Mouse (Mus musculus): Measurements from ENCODE around the gene Acad11. TPM values are rescaled to one million over a fixed set of nuclear protein-coding genes. Genes with fewer than 3 reads are reported as not detected.

The Acad11 gene
- polyA plus RNA-seq, 1 experiment: 5.5 TPM

- H3K27me3 ChIP-seq (ENCODE audit: control insufficient read depth, insufficient read depth, low read length): no peaks in the 10 kb centered on the region
- no peak for DNase-seq (ENCODE audit: low read depth in 1 of 2, low spot score in 2 of 2)
- H3K4me3 ChIP-seq (ENCODE audit: extremely low read depth, insufficient read depth, insufficient read length): no peak overlapping the region
- WGBS: 94% methylated on average over 6 of the region's 6 CpGs
- peaks cover 42% of the 10 kb centered on the region for H3K36me3 ChIP-seq (ENCODE audit: control insufficient read depth, insufficient read depth, low read length)
- no peaks in the 10 kb centered on the region for H3K4me1 ChIP-seq (ENCODE audit: control insufficient read depth, insufficient read depth, insufficient read length)
- H3K27ac ChIP-seq (ENCODE audit: insufficient read depth, low read length): no peak overlapping the region
- TF ChIP-seq POLR2A (IDR thresholded peaks at IDR 0.05; ENCODE audit: low read depth, low read length) (no peak), CTCF (IDR thresholded peaks at IDR 0.05; ENCODE audit: extremely low read depth, insufficient read depth, insufficient read length, insufficient replicate concordance) (no peak)
Observed at GRCm38 (mm10) chr9:104171651-104172050, 108.5 kb downstream of the Acad11 start.

GRCm38 (mm10) chr9:104172342-104172741, 109.2 kb downstream of the Acad11 start:
- Histone ChIP-seq H3K36me3 (ENCODE audit: control insufficient read depth, insufficient read depth, low read length) (peaks cover 46% of the 10 kb centered on the region), H3K4me1 (ENCODE audit: control insufficient read depth, insufficient read depth, insufficient read length) (no peaks in the 10 kb centered on the region), H3K27ac (ENCODE audit: insufficient read depth, low read length) (no peak overlapping the region), H3K27me3 (ENCODE audit: control insufficient read depth, insufficient read depth, low read length) (no peaks in the 10 kb centered on the region), H3K4me3 (ENCODE audit: extremely low read depth, insufficient read depth, insufficient read length) (no peak overlapping the region)
- TF ChIP-seq CTCF (IDR thresholded peaks at IDR 0.05; ENCODE audit: extremely low read depth, insufficient read depth, insufficient read length, insufficient replicate concordance) (no peak), POLR2A (IDR thresholded peaks at IDR 0.05; ENCODE audit: low read depth, low read length) (no peak)
- 95% methylated on average over 6 of the region's 6 CpGs for WGBS
- no peak for DNase-seq (ENCODE audit: low read depth in 1 of 2, low spot score in 2 of 2)

Other genes with a start within 250 kb of the Acad11 start
- 2.4 and 4.1 TPM in 2 replicates for gene Nphp3, start 60.8 kb upstream of the Acad11 start, polyA plus RNA-seq (2012; rRNA removed)
- not detected in 2 replicates for gene Gm28305, start 22.7 kb upstream of the Acad11 start, polyA plus RNA-seq (2012; rRNA removed)
- 9.4 and 10.2 TPM in 2 replicates for gene Uba5, start 243 bp upstream of the Acad11 start, polyA plus RNA-seq (2012; rRNA removed)
- 1.4 and 1.6 TPM in 2 replicates for gene Ackr4, start 63.6 kb downstream of the Acad11 start, polyA plus RNA-seq (2012; rRNA removed)
- 28.8 and 32.8 TPM in 2 replicates for gene Dnajc13, start 199.6 kb downstream of the Acad11 start, polyA plus RNA-seq (2012; rRNA removed)